Mouse (Mus musculus) WW6 (cell line): ENCODE measurements around the gene Enc1.

Experiments
- DNase-seq: peaks from one replicate; pipeline ENCODE4 v3.0.0-alpha.2; 2013; ENCODE audit warnings: low read depth, low spot score

Enc1 gene

GRCm38 (mm10) chr13:97240965-97241786 is at the start of gene Enc1:
Gene Enc1 (plus strand): TSS chr13:97241105.
- DNase-seq: peak; percentile 82

- no peak for DNase-seq
These were observed 48.3 kb upstream of the Enc1 start for GRCm38 (mm10) chr13:97192649-97193048.

- DNase-seq: no peak
These were observed 47.5 kb upstream of the Enc1 start for GRCm38 (mm10) chr13:97193420-97193819.

GRCm38 (mm10) chr13:97196186-97196924 is 44.5 kb upstream of the Enc1 start:
- no peak for DNase-seq

- no peak for DNase-seq
These were observed 44.0 kb upstream of the Enc1 start for GRCm38 (mm10) chr13:97196925-97197218.

GRCm38 (mm10) chr13:97197932-97198562 is 42.9 kb upstream of the Enc1 start, which contains the start of gene Hexb:
Gene Hexb (minus strand): TSS chr13:97198357.
- DNase-seq: peak; percentile 76

- DNase-seq: no peak
These were observed 41.8 kb upstream of the Enc1 start for GRCm38 (mm10) chr13:97199123-97199522.

- no peak for DNase-seq
These were observed 39.8 kb upstream of the Enc1 start for GRCm38 (mm10) chr13:97201076-97201475.

- no peak for DNase-seq
These were observed 39.0 kb upstream of the Enc1 start for GRCm38 (mm10) chr13:97201896-97202295.

- peak; percentile 62 for DNase-seq
These were observed 35.7 kb upstream of the Enc1 start for GRCm38 (mm10) chr13:97205052-97205701.

- DNase-seq: no peak
These were observed 34.9 kb upstream of the Enc1 start for GRCm38 (mm10) chr13:97206046-97206445.

- DNase-seq: peak; percentile 29
These were observed 33.3 kb upstream of the Enc1 start for GRCm38 (mm10) chr13:97207472-97208111.

GRCm38 (mm10) chr13:97208112-97208478 is 32.8 kb upstream of the Enc1 start:
- peak; percentile 20 for DNase-seq

- DNase-seq: no peak
These were observed 32.4 kb upstream of the Enc1 start for GRCm38 (mm10) chr13:97208500-97209010.

GRCm38 (mm10) chr13:97214583-97215268 is 26.2 kb upstream of the Enc1 start:
- DNase-seq: no peak

GRCm38 (mm10) chr13:97215563-97215962 is 25.3 kb upstream of the Enc1 start:
- DNase-seq: no peak

- no peak for DNase-seq
These were observed 24.7 kb upstream of the Enc1 start for GRCm38 (mm10) chr13:97216196-97216595.

GRCm38 (mm10) chr13:97220022-97220421 is 20.9 kb upstream of the Enc1 start:
- no peak for DNase-seq

- DNase-seq: no peak
These were observed 17.0 kb upstream of the Enc1 start for GRCm38 (mm10) chr13:97223856-97224255.

- no peak for DNase-seq
These were observed 16.4 kb upstream of the Enc1 start for GRCm38 (mm10) chr13:97224341-97224982.
